Mouse (Mus musculus): ENCODE data around the gene Nol11.

Nol11 gene

GRCm38 (mm10) chr11:107188565-107189552 is at the start of gene Nol11:
Gene Nol11, minus strand, starts transcription at chr11:107189381.
- DNase-seq, result peak; percentile 99

DNA sequence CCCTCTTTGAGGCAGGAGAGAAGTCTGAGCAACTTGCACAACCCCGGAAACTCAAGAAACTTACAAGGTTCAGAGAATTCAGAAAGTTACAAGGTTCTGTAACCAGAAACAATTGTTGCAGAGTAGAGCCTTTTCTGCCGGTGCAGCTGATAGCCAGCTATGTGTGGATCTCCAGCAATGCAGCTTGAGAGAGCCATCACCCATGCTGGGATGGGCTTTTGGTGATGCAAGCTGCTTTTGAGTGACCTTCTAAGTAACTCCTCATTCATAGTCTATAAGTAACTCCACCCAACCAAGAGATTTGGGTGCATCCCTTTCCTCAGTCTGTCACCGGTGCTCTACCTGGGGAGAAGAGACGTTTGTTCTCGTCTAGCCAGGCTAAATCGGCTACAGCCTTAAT is 49.3 kb upstream of the Nol11 start:
- DNase-seq, result no peak

DNA sequence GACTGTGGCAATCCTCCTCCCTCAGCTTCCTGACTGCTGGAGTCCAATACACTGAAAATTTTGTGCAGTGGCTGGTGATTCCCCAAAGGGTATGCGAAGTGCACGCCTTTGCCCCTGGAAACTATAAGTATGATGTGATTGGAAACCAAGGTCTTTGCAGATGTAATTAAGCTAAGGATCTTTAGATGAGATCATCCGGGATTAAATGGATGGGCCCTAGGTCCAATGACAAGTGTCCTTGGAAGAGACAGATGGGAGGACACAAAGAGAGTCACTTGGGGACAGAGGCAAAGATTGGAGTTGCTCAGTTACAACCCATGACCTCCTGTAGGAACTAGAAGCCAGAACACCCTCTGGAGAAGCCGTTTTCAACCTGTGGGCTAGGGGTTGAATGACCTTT is 48.4 kb upstream of the Nol11 start:
- no peak for DNase-seq

DNA sequence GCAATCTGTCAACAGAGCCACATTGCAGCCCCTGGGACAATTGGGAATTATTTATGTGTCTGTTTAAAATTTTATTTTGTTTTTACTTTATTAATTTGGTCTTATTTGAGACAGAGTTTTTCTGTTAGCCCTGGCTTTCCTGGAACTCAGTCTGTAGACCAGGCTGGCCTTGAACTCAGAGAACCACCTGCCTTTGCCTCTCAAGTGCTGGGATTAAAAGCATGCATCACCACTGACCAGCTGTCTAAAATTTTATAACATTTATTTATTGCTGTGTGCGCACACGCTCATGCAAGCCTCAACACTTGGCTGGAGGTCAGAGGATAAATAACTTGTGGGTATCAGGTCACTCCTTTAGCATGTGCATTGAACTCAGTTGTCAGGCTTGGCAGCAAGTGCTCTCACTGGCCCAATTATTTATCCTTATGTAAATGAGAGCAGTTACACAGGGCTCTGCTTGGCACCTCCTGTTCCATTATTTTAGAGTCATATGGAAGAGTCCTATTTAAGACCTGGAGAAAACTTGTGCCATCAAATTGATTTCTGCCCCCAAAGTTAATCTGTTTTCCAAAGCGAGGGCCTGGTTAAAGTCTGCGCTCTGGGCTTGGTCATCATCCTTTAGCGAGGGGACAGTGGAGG is 44.2 kb upstream of the Nol11 start:
- DNase-seq, result no peak

- no peak for DNase-seq
Observed at GRCm38 (mm10) chr11:107230128-107230527, 40.9 kb upstream of the Nol11 start.

DNA sequence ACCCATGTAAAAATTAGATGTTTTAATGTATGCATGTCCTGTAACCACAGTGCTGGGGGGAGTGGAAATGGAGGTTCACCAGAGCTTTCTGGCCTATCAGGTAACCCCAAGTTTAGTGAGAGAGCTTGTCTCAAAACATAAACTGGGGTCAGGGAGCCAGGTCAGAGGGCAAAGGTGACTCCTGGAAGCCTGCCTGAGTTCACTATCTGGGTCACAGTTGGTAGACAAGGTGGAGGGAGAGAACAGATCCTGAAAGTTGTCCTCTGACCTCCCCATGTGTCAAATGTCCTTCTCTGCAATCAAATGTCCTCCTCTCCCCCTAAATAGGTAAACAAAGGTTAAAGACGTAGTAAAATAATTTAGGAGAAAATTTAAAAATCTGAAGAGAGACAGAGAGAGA is 37.2 kb upstream of the Nol11 start:
- DNase-seq, result no peak

DNA sequence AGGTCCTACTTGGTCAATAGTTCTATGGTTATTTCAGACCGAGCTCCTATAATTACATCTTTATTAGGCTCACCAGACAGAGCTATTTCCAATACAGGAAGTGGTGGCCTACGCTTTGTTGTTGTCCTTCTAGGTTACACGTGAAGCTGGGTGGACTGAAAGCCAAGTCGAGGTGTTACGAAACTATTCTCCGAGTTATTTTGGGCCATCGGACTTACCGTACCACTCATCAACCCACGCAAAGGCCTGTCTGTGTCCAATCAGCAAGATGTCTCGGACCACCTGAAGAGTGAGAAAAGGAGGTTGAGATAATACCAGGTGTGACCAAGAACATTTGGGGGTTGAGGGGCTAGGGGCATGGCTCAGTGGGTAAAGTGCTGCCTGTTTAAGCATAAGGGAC is 36.8 kb upstream of the Nol11 start:
- no peak for DNase-seq

DNA sequence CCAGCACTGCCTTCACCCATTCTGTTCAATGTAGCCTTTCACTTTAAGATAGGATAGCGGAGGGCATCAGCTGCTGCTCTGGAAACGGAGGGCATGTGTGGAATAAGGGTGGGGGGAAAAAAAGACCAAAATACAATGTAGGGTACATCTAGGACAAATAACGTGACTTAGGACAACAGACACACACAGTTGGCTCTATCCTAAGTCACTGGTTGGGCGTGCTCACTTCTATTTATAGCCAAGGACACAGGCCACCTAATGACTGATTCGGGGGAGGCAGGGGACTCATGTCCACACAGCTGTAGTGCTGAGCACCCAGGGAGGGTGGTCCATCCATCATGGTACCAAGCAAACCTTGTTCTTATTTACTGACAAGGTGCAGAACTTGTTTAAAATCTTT is 36.1 kb upstream of the Nol11 start:
- no peak for DNase-seq

DNA sequence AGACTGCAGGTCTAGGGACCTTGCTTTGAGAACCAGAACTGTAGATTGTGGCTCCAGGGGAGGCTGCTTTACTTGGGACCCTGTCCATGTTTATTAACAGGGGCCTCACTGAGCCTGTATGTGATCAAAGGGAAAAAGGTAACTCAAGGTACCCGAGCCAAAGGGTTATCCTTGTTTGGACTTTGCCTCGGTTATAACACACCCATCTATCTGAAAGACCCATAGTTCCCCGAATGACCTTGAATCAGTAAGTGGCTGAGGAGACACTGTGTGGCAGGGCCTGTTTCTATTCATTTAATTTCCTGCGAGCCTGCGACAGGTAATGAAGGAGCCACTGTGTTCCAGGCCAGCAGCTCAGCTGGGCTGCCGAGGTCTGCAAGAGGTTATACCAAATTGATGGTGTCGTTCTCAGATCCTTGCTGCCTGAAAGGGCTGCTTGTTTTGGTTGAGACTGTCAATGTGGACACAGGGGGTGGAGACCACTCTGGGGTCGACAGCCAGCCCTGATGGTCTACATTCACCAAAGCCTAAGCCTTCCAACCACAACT is 34.6 kb upstream of the Nol11 start:
- no peak for DNase-seq

GRCm38 (mm10) chr11:107223169-107223561 is 34.0 kb upstream of the Nol11 start:
- no peak for DNase-seq

GRCm38 (mm10) chr11:107222531-107223168 is 33.5 kb upstream of the Nol11 start:
- DNase-seq, result no peak

GRCm38 (mm10) chr11:107215111-107215510 is 25.9 kb upstream of the Nol11 start:
- DNase-seq, result no peak

DNA sequence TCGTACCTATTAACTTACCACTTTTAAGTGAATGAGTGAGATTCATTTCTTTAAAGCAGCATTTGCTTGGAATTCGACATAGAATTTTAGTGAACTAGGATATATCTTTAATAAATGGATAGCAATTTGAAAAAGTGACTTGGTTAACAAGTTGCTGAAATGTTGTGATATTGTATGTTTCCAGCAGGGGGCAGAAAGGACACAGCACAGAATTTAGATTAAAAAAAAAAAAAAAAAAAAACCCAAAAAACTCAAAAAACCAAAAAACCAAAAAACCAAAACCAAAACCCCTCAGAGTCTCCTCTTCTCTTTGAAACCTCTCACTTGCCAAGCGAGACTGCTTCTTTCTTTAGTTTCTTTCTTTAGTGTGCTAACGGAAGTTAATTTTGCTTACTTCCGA is 24.6 kb upstream of the Nol11 start:
- DNase-seq, result peak; percentile 36

DNA sequence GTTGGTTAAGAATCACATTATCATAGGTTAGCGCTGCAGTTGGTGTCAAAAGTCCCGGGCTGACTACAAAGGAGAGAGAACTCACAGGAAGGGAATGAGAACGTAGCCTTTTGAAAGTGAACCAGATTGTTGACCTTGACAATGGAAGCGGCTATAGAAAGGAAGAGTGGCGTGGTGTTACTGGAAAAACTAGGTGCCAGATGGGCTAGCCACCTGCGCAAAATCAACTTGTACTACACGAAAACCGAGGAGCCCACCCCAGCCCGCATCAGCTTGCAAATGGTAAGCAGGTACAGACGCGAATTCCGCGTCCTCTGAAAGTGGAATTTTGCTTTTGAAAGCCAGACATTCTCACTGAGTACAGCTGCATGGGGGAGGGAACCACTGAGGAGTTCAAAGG is 20.6 kb upstream of the Nol11 start:
- DNase-seq, result no peak

DNA sequence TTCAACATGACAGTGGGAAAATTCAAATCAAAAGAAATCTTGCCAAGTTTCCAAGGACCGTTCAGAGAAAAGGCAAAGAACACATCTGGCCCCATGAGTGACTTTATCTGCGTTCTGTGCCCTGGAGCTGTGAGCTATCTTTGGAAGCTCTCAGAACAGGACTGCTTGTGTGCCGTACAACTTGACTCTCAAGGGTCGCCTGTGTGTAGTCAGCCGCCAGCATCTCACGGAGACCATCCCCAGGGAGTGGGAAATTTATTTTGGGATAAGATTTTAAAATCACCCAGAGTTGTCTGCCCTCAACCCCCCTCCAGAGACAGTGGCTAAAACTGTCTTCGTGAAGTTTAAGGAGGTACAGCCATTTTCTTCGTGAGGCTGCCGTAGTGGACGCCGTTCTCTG is 12.6 kb upstream of the Nol11 start:
- DNase-seq, result no peak

GRCm38 (mm10) chr11:107199281-107199680 is 10.1 kb upstream of the Nol11 start:
- DNase-seq, result no peak

DNA sequence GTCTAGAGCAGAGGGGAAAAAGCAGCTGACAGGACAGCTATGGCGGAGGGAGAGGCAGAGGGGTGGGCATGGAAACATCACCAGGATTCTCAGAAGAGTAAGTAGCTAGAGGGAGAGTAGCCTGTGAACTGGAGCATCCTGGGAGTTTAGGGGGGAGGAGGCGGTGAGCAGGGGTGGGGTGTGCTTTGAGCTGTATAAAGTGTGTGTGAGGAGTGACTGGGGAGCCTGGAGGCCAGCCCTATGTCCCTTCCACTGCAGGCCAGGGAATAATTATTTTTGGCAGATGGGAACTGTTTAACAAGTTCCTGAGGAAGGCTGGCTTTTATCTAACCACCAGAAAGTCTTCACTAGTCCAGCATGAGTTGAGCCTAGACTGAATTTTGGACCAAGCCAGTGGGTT is 6.2 kb upstream of the Nol11 start:
- DNase-seq, result no peak

DNA sequence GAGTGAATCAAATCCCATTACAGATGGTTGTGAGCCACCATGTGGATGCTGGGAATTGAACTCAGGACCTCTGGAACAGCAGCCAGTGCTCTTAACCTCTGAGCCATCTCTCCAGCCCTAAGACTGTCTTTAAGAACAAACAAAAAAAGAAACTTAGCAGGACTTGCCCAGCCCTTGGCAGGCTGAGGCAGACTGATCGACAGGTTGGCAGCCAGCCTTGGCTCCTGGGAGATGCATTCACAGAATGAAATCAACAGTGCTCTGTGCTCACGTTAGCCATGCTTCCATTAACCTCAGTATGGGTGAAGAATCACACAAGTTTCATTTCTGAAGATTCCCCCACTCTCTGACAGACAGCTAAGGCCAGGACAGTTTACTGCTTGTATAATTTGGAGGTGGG is 1.2 kb upstream of the Nol11 start:
- DNase-seq, result no peak

- DNase-seq, result no peak
Observed at GRCm38 (mm10) chr11:107183777-107184176, 5.4 kb downstream of the Nol11 start.

DNA sequence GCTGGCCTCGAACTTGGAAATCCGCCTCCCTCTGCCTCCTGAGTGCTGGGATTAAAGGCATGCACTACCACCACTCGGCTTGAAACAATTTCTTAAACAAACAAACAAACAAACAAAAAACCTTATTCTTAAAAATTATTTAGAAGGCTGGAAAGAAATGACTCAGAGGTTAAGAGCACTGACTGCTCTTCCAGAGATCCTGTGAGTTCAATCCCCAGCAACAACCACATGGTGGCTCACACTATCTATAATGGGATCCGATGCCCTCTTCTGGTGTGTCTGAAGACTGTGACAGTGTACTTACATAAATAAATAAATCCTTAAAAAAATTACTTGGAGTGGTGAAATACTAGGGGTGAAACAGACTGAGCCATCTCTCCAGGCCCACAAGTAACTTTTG is 28.0 kb downstream of the Nol11 start:
- no peak for DNase-seq

DNA sequence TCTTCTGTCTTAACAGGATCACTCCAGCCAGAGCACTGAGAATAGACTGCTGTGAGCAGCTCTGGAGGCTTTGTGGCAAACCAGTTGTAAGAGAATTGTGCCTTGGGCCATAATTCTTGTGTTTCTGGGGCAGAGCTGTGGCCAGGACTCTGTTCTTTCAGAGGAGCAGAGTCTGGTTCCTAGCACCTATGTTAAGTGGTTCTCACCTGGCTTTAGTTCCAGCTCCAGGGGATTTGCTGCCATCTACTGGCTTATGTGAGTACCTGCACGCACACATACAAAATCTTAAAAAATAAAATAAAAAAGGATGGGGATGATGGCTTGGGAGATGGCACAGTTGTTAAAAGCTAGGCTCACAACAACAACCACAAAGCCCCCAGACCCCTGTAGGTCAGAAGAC is 30.1 kb downstream of the Nol11 start:
- DNase-seq, result no peak

- DNase-seq, result no peak
Observed at GRCm38 (mm10) chr11:107156977-107157642, 32.1 kb downstream of the Nol11 start.

- DNase-seq, result no peak
Observed at GRCm38 (mm10) chr11:107155292-107155691, 33.9 kb downstream of the Nol11 start.

All from kidney, postnatal 14 days (tissue).